Mouse (Mus musculus): ENCODE data around the gene Ptprg. TPM values are rescaled to one million over a fixed set of nuclear protein-coding genes. Genes with fewer than 3 reads are reported as not detected.
"Not testable (repeated sequence)": the region's sequence is repeated elsewhere in the genome, so short reads cannot be mapped to it uniquely, and the experiment has no call there.

Gene Ptprg
- total RNA-seq, 2 experiments from 2014 or later, result 69.3 to 72.5 TPM

DNA sequence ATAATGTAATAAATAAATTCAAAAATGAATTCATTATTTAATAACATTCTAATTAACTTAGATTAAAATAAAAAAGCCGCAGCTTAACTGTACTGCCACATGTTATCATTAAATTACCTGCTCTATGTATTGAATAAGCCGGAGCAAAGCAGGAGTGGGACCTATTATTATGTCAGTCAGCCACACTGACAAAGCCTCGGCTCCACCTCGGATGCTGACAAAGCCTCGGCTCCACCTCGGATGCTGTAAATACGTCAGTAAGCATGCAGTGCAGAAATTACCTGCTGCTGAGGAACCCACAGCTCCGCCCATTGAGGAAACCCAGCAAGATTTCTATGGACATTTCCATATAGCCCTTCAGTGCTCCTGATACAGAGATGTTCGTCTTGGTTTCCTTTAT lies 429.7 kb downstream of the Ptprg start:
- no peak for DNase-seq

DNA sequence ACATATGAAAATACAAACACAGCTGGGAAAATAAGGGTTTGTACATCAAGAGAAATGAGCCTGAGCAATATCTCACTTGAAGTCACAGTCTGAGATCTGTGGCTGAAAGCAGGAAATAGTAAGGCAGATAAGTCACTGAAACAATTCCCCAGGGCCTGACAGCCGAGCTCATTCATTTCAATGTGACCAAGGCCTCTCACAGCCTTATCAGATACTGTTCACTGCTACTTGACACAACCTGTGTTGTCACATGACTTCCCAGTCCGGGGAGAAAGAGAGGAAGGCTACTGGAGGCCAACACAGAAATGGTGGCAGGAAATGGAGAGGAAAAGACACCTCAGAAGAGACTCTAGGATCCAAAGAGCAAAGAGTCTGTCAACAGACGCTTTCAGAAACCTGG lies 430.8 kb downstream of the Ptprg start:
- no peak for DNase-seq

DNA sequence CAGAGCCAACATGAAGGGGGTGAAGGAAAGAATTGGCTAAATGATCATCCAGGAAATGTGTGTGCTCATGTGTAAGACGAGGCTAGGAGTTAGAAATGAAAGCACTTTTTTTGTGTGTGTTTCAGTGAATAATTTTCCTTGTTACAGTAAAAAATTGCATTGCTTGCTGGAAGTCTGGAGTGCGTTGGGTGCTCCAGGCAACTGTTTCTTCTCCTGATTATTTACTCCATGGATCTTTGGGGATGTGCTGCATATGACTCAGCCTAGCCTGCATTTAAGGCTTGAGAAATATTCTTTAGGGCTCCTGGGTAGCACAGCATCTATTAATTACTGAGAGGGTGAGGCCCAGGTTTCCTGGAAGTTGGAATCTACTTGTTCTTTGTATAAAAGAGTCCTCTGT lies 435.6 kb downstream of the Ptprg start:
- DNase-seq, result no peak

DNA sequence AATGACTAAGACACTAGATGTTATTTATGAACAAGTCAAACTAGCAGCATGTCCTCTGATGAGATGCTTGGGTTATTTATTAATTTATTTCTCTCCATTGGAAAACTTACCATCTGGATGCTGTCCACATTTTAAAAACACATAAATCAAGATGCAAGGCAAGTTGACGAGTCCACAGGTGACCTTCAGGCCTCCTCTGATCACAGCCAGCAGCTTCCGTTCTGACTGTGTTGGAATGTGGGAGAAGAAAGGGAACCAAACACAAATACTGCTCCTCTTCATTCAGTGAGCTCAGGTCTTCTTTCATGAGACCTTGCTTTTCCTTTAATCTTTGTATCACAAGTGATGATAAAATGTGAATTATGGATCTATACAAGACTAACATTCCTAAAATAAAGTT lies 437.8 kb downstream of the Ptprg start:
- DNase-seq, result no peak

DNA sequence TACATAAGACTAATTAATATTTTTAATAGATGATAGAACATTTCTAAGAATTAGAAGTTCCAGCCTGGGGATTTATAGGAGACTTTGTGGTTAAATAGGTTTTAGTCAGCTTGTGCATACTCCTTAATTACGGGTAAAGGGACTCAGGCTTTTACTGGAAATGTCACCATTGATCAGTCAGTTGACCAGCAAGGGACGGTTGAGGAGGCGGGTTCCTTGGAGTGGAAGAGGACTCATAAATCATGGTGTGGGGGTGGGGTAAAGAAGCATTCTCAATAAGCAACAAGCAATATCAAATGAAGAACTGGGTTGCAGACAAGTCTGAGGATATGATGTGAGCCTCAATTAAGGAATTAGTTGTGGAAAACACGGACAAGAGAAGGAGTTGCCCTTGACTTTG lies 438.8 kb downstream of the Ptprg start:
- DNase-seq, result no peak

DNA sequence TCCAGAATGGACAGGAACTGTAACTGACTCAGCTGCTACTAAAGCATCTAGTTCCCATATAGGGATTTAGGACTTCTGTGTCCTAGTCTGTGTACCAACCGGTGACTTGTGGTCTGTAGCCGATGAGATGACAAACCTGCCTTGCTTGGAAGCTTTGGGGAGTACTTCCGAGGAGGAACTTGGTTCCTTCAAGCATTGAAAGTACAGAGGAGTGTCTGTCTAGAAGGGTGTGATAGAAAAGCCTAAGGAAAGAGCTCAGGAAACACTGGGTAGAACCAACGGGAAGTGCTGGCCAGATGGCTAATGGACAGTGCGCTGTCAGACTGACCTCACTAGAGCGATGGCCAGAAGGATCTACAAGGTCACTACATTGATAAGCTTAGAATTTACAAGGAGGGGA lies 439.2 kb downstream of the Ptprg start:
- DNase-seq, result no peak

DNA sequence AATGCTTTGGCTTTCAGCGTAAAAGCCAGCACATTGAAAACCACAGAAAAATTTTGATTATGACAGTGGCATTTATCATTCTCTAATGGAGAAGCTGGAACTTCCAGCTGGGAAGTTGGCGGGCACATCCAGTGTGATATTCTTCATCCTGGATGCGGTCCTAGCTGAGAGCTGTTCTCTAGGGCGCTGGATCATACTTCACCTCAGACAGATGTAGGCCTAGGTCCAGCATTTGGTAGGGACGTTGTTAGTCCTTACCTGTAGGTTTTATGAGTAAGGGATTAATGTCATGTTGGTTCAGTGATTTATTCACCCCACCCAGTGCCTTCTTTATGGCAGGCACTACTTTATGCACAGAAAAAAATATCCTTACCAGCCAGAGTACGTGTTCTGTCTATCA lies 444.2 kb downstream of the Ptprg start:
- DNase-seq, result no peak

DNA sequence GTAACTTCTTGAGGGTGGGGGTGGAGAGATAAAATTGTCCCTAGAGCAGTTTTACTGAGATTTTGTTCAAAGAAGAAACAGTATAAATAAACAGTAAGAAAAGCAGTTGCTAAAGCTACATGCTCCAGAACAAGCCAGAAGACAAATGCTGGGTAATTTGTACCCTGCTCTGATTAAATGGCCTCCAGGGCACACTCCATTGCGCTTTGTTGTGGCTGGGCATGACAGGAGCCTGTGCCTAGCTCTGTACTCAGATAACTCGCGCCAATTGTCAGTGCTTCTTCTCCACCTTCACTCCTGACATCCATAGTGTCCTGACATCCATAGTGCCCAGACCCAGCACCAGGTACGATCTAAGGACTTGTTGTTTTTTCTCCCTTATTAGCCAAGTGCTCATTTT lies 445.1 kb downstream of the Ptprg start:
- no peak for DNase-seq

DNA sequence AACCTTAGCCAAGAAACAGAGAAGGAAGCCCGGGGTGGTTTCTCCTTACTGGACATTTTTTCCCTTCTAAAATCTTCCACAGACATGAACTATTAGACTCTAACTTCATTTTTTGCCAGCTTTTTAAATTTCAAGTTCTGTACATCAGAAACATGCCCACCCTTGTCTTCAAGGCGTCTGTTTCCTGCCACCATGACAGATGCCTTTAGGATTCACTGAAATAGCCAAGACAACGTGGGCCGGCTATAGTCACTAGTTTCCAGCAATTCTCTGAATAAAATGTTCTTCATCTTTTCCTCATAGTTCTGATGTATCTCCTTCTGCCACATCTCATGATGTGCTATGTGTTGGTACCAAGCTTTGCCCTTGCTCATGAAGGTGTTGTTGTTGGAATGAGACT lies 450.7 kb downstream of the Ptprg start:
- DNase-seq, result no peak

DNA sequence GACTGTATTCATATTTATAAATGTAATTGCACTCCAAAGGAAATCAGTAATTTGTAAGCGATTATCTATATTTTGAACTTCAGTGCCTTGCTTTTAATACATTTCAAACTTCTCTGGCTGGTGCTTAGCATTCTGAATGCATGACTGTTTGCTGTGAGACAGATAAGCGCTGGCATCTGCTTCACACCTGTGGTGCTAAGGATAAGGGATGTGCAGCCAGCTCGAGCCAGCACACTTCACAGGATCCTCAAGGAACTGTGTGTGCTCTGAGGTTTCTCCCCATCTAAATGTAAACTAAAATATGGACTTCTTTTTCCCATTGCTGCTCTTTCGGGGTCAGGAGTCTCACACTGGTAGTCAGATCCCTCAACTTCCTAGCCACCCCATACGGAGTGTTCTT lies 458.4 kb downstream of the Ptprg start:
- DNase-seq, result no peak

DNA sequence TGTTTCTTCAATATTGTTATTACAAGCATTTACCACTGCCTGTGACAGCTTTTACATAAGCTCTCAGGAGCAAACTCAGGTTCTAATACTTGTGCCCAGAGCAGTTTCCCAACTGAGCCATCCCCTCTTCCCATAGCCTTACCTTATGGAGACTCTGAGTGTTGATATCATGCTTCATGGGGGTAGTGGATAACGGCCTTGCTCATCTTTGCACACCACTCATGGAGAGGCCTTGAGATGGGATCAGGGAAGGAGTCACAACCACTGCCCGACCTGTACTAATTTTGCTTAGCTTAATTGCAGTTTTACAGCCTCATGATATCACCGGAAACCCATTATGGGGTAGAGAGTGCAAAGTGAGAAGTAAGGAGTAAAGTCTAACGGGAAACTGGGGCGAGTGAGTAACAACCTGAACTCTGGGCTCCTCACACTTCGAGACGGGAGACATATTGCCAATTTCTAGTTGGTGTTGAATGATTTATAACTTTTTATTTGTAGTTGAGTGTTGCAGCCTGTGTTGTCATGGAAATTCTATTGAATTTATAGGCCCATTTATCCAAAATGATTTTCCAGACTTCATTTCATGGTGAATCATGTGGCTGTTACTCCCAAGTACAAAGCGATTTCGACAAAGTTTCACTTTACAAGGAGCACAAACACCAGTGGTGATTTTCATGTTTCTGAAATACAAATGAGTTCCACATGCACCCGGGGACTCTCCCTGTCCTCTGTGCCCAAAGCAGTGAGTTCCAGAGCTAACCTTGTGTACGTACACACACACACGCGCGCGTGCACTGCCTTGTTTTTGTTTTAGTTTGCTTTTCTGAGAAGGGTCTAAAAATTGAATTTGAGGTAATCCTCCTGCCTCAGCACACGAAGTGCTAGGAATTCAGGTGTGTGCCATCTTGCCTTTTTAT lies 472.7 kb downstream of the Ptprg start:
- DNase-seq, result no peak

DNA sequence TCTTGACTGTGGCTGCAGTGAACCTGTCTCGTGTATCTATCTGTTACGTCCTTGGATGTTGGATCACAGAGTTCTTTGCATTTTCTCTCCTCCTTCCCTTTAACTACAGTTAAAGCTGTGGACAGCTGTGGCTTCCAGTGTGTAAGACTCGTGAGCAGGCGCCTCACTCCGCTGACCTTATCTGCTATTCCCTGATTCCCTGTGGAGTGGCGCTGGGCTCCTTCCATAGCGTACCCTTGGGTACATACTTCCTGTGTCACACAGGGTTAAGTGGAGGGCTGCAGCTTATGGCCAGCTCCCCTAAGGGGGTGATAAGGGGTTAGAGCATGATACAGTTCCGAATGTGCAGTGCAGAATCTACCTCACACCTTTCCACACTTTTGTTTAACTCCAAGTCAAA lies 473.9 kb downstream of the Ptprg start:
- DNase-seq, result peak; percentile 22

DNA sequence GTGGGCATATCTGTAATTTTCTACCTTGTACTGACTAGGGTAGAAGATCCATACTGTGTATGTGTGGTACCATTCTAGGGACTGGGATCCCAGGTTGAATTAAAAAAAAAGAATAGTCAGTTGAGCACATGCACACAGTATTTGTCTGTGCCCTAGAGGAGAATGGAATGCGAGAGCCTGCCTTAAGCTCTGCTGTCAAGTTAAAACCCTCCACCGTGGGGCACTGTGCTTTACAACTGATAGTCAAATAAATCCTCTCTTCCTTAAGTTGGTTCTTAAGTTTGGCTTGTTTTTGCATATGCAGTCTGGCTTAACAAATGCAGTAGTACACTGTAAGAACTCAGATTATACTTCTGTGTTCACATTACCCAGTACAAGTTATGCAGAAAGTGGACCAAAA lies 476.6 kb downstream of the Ptprg start:
- DNase-seq, result no peak

DNA sequence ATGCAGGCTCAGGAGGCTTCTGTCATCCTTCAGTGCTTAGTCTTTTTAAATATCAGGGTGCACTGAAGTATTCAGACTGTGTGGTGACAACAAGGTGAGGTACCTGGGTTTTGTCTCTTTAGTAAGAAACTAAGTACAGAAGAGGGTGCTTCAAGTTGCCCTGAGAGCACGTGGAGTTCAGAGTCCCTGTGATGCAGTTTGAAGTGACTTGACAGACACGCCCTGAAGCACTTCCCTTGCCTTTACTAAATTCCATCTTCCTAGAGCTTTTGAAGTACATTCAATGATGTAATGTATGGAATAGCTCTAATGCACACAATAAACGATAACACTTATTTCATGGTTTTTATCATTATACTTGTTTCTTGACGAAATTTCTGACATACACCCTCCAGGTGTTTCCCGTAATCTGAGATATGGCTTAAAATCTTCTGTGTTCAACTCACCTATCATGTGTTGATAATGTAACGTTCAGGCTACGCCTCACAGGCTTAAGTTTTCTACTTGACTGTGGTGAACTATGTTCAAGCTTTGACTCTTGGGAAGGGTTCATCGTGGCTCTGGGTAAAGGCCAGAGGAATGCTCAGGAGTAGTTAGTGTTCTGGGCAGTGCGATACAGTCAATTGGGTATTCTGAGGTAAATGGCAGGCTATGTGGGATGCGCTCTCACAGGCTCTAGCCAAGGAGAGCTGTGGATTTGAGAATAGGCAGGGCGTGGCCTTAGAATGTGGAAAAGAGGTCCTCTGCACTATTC lies 483.4 kb downstream of the Ptprg start:
- no peak for DNase-seq

DNA sequence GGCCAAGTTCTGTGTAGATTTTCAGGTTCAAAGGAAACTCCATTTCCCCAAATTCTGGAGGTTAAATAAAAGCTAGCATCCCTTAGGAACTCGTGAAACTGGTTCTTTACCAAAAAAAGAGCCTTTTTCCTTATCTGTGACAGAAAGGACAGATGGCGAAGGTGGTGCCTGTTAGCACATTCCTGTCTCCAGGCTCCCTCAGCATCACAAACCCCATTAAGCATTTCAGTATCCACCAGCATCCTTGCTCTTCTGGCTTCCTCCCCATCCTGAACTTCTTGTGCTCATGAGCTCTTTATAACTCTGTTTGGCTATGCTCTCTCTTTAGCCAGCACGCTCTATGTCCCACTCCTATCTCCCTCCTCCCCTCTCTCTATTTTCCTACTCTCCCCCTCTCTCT lies 486.4 kb downstream of the Ptprg start:
- DNase-seq, result no peak

DNA sequence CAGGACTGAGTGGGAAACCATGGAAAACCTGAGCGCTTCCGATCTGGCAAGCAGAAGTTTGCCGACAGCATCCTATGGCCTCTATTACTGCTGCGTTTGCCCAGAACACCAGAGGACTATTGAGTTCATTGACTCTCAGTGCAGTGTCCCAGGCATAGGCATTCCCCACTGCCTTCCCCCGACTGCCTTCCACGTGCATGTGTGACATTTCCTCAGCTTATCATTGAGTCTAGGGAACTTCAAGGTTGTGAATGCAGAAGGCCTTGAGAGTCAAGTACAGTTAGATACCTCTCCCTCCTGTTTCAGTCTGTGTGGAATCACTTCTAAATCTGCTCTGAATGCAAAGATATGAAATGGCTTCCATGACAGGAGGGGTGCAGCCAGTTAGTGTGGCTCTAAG lies 488.2 kb downstream of the Ptprg start:
- DNase-seq, result no peak

DNA sequence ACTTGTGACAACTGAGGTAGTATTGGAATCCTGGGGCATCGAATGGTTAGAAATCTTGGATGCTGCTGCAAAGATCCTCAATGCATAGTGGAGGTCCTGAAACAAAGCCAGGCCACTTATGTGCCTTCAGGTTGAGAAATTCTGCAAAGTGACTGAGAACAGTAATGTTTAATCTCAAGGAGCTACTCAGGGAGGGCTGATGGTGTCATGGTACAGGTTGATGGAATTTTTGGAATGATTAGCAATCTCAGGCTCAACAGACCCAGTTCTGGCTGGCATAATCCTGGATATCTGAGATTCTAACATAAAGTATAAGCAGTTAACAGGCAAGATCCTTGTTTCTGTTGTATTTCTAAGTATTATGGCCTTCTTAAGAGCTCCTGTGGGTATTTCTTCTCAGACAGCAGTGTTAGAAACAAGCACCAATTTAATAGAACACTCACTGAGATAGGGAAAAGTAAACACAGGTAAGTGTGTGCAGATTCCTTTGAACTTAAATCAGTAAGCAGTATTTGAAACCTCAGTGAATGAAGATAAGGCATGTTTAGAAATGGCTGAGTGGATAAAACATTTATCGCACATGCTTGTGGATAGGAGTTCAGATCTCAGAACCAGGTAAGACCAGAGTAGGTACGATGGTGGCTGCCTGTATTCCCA lies 493.0 kb downstream of the Ptprg start:
- DNase-seq, result no peak

DNA sequence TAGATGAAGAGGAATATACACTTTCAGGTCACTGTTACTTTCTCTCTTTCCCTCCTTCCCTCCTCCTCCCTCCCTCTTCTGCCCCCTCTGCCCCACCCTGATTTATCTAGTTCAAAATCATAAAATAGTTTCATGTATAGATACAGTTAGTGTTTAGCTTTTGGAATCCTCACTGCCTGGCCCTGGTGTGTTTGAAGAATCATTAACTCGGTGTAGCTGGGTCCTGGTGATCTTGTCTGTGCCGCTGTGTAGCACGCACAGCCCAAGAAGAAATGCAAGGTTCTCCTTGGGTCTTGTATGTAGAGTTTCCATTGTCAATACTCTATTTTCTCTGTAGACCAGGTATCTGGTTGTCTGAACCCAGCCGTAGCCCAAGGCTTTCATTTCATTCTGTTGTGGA lies 494.3 kb downstream of the Ptprg start:
- no peak for DNase-seq

DNA sequence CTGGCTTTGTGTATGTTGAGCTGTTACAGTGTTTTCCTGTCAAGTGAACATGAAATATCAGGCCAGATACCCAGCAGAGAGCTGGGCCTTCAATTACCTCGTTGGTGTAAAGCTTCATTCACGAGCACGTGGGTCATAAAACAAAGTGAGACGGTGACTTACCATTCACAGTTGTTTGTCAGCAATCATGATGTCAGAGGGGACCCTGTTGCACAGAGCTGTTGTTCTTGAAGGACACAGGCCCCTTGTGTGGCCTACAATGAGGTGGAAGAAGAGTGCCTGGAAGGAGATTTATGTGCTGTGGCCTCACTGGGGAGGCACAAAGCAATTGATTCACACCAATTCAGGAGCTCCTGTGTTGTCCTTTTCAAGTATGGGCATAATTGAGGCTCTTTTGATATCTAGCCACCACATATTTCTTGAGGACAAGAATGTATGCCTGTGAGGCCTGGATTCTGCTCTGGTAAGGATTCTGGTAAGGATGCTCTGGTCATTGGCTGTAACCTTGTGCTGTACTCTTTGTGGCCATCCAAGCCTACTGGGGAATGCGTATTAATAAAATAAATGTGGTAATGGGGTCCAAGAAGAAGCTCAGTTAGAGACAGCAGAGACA lies 503.7 kb downstream of the Ptprg start:
- DNase-seq, result no peak

DNA sequence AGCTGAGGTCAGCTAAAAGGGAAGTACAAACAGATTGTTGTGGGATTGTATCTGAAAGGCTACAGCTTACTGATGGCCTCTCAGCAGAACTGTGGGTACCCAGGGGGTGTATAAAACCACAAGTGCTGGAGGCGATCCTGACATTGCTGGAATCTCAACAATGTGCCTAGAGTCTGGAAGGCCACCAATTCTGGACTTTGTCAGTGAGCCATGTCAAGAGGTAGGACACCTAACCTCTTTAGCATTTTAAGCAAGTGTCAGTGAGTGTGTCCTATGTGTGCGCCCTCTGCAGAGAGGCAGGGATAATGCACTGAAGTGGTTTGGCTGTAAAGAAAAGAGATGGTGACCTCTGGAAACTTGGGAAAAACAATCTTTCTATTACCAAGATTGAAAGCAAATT lies 504.5 kb downstream of the Ptprg start:
- DNase-seq, result peak; percentile 42

DNA sequence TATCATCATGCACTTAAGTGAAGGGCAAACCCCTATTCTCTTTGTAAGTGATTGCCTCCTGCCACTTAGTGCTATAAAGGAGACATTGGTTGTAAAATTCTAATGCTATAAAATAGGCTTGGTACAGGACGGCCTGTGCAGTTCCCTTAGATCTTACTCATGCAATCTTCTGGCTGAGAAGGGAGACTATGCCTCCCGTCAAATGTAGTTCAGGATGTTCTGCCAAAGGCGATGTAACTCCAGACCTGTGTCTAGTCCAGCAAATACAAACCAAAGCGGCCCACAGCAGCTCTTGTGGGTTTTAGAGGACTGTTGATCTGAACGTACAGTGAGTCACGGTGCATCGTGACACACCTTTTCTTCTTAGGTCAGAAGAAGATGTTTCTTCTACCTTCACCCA lies 505.8 kb downstream of the Ptprg start:
- no peak for DNase-seq

DNA sequence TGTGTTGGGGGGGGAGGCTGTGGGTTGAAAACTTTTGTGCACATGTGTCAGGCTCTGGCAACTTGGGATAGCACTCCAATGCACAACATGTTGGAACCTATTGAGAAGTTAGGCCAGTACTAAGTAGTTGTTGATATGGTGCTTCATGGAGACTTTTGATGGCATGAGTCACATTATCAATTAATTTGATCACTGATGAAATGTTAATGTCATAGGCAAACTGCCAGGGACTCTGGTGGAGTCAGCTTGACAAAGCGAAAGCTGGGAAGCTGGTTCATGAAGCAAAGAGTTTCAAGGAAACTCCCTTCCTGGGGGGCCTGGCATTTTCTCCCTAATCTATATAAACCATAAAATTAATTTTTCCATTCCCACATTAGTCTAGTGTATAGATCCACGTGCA lies 508.0 kb downstream of the Ptprg start:
- not testable (repeated sequence) for DNase-seq
